Mouse (Mus musculus): ENCODE measurements around the gene Nat8.
"Not testable (repeated sequence)": the region's sequence is repeated elsewhere in the genome, so short reads cannot be mapped to it uniquely, and the experiment has no call there.

Nat8 gene

GRCm38 (mm10) chr6:85836098-85836497, 4.2 kb upstream of the Nat8 start:
- CTCF ChIA-PET = not testable (repeated sequence)

DNA sequence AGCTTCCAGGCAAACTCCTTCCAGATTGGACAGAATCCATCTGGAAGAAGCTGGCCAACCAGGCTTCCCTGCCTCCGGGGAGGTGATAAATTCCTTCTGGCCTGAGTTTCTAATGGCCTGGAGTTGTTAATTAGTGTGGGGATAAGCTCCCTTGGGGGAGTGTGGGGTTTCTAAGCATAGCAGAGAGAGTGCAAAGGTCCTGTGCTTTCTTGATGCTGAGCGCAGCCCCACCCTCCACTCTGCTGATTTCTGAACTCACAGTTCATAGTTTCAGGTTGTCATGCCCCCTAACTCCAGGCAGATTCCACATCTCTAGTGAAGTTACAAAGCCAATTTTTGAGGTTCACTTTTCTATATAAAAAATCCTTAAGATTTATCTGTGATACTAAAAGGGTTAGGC, 3.2 kb upstream of the Nat8 start:
- CTCF ChIA-PET = not testable (repeated sequence)

DNA sequence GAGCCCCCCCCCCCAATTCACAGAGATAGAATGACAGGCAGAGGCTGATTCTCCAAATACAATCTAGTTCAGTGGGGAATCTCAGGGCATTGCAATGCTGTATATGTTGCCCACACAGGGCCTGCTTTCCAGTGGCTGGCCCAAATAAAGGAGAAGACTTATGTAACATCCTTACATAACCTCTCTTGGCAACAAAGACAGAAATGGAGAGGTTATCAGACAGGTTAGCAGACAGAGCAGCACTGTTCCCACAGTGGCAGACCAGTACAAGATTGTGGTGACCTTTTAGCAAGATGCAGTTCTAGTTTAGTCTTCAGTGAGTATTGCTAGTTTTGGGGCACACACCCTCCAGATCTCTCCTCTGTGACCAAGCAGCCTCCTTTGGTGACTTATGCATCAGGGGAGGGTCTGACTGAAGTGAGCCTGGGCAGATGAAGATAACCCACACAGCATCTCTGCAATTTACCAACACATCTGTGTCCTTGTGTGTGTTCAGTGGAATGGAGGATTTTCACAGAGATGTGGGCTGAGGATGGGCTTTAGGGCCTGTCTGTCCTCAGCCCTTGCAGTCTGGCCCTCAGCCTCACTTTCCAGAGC, 2.7 kb upstream of the Nat8 start:
- CTCF ChIA-PET = not testable (repeated sequence)

- CTCF ChIA-PET = no interaction called here
Measured at GRCm38 (mm10) chr6:85829462-85829861, 2.4 kb downstream of the Nat8 start.

DNA sequence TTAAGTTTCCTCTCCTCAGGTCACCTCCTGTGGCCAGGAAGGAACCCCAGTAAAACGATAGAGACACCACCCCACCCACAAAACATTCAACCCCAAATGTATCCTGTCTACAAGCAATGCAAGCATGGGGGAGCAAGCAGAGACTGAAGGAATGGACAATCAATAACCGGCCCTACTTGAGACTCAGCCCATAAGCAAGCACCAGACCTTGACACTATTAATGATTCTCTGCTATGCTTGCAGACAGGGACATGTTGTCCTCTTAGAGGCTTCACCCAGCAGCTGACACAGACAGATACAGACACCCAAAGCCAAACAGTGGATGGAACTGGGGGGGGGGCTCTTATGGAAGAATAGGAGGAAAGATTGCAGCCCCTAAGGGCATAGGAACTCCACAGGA, 6.0 kb downstream of the Nat8 start:
- CTCF ChIA-PET = no interaction called here

DNA sequence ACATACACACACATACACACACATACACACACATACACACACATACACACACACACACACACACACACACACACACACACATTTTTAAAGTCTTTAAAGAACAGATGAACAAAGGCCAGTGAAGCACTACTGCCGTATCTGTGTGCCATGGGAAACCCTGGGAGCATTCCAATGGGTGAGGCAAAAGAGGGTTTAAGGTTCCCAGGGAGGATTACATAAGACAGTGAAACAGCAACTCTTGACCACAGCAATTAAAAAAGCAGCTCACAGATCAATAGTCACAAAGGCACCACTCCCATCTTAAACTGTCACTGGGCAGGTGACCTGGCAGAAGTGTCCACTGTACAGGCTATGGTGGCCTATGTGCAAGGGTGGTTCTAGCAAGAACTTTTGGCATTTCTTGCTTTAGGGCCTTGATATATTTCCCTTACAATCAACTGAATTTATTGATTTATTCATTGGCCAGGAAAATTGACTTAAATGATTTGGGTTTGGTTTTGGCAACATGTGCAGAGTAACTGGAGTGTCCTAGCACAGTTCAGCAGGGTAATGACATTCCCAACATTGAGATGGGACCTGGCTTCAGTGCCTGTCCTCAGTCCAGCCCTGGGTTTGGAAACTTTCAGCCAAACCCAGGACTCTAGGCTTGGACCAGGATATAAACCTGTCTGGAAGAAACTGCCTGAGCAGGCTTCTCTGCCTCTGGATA, 8.3 kb downstream of the Nat8 start:
- CTCF ChIA-PET = no interaction called here

GRCm38 (mm10) chr6:85822286-85822685, 9.6 kb downstream of the Nat8 start:
- CTCF ChIA-PET = no interaction called here

DNA sequence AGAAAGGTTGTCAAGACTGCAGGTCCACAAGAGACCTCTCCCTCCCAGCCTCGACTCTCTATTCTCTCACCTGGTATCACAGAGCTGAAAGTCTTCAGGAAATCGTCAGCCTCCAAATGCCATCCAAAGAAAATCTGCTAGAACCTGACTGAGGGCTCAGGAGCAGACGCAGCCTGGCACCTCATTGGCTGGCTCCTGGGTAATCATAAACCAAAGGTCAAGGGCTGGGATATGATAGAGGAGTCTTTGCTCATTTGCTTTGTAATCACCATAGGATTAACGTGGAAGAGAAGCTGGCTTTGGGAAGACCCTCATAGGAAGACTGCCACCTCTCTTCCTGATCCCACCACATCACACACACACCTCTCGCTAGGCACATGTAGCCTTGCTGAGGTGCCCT, 11.0 kb downstream of the Nat8 start, which contains the start of the genes Nat8f6 and Nat8f5:
Gene Nat8f6 (minus strand): TSS at position 118 of the 400 bp plus-strand sequence.
Gene Nat8f5 (minus strand): TSS at position 136 of the 400 bp plus-strand sequence.
- CTCF ChIA-PET = no interaction called here

GRCm38 (mm10) chr6:85818338-85818737, 13.5 kb downstream of the Nat8 start:
- CTCF ChIA-PET = no interaction called here

DNA sequence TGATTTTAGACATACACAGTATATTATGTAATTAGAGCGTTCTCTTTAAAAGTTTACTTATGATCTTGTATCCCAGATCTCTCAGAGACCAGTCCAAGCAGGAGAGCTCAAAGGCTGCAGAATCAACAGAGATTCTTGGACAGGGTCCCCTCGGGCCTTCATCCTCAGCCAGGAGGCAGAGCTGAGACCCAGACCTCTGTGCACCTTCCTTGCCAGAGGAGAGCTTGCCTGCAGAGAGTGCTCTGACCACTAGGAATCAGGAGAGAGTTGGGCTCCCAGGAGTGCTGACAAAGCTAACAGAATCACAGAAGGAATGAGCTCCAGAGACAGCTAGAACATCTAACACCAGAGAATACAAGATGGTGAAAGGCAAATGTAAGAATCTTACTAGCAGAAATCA, 18.5 kb downstream of the Nat8 start:
- CTCF ChIA-PET = no interaction called here

DNA sequence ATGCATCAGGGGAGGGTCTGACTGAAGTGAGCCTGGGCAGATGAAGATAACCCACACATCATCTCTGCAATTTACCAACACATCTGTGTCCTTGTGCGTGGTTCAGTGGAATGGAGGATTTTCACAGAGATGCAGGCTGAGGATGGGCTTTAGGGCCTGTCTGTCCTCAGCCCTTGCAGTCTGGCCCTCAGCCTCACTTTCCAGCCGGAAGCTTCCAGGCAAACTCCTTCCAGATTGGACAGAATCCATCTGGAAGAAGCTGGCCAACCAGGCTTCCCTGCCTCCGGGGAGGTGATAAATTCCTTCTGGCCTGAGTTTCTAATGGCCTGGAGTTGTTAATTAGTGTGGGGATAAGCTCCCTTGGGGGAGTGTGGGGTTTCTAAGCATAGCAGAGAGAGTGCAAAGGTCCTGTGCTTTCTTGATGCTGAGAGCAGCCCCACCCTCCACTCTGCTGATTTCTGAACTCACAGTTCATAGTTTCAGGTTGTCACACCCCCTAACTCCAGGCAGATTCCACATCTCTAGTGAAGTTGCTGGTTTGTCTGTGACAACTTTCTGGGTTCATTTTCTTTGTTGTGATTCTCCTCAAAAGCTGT, 20.8 kb downstream of the Nat8 start:
- CTCF ChIA-PET = not testable (repeated sequence)

GRCm38 (mm10) chr6:85810514-85810913, 21.4 kb downstream of the Nat8 start:
- CTCF ChIA-PET = not testable (repeated sequence)

- CTCF ChIA-PET = not testable (repeated sequence)
Measured at GRCm38 (mm10) chr6:85809784-85810183, 22.1 kb downstream of the Nat8 start.

GRCm38 (mm10) chr6:85803180-85803579, 28.7 kb downstream of the Nat8 start:
- CTCF ChIA-PET = not testable (repeated sequence)

All from spleen, embryonic (tissue).